ENCODE assay signal across 8 mouse cellular contexts in genomic region chr2:125507893-125508292, GRCm38 (mm10). TPM values are rescaled to one million over a fixed set of nuclear protein-coding genes. Genes with fewer than 3 reads are reported as not detected.
DNase-seq lines count a peak whose midpoint lies in the region; ATAC-seq and TF ChIP-seq lines count a peak whose summit lies in the region.

Gene Fbn1 (minus strand): TSS chr2:125507993.

- peak within 1 kb of the TSS; percentile 58 for H3K9ac ChIP-seq in intestine, postnatal 0 days (ENCODE audit: low read depth, low read length)
- H3K9ac ChIP-seq in stomach, embryonic 16.5 days (ENCODE audit: low read length) = peak within 1 kb of the TSS; percentile 79

- peak within 1 kb of the TSS; percentile 68 for H3K4me2 ChIP-seq in intestine, postnatal 0 days (replicated peaks; ENCODE audit: low read depth)
- peak within 1 kb of the TSS; percentile 61 for H3K4me2 ChIP-seq in stomach, embryonic 16.5 days (ENCODE audit: low read depth, low read length)

- H3K27me3 ChIP-seq in megakaryocyte, embryonic 14.5 days (replicated peaks) = peaks cover 82% of the 10 kb centered on the region
- peaks cover 29% of the 10 kb centered on the region for H3K27me3 ChIP-seq in intestine, postnatal 0 days (replicated peaks; ENCODE audit: control insufficient read depth, insufficient read depth, low read length)
- H3K27me3 ChIP-seq in stomach, embryonic 16.5 days (ENCODE audit: control insufficient read depth, insufficient read depth, low read length) = peaks cover 14% of the 10 kb centered on the region

- 85% methylated on average over 4 of the region's 4 CpGs for WGBS in intestine, postnatal 0 days
- 84% methylated on average over 4 of the region's 4 CpGs for WGBS in stomach, embryonic 16.5 days

- ATAC-seq in megakaryocyte, adult 5-6 weeks (ENCODE audit: poor library complexity, severe bottlenecking) = no peak
- ATAC-seq in intestine, postnatal 0 days = no peak
- ATAC-seq in stomach, embryonic 16.5 days (ENCODE audit: insufficient read depth, low FRiP score) = no peak

- H3K4me1 ChIP-seq in megakaryocyte, embryonic 14.5 days = peaks cover 32% of the 10 kb centered on the region
- no peaks in the 10 kb centered on the region for H3K4me1 ChIP-seq in intestine, postnatal 0 days (replicated peaks; ENCODE audit: control insufficient read depth, insufficient read depth, low read length)
- 0 out of 2 replicates have a peak, but pooled peaks cover 9% of the 10 kb centered on the region for H3K4me1 ChIP-seq in stomach, embryonic 16.5 days (ENCODE audit: control insufficient read depth, insufficient read depth, low read length)

- intact Hi-C loops in left cerebral cortex, postnatal 10 days (cut with DNase I) = no loop called here

- no peaks in the 10 kb centered on the region for H3K36me3 ChIP-seq in megakaryocyte, embryonic 14.5 days (replicated peaks; ENCODE audit: low read length)
- no peaks in the 10 kb centered on the region for H3K36me3 ChIP-seq in intestine, postnatal 0 days (ENCODE audit: control insufficient read depth, insufficient read depth)
- no peaks in the 10 kb centered on the region for H3K36me3 ChIP-seq in stomach, embryonic 16.5 days (ENCODE audit: control insufficient read depth, insufficient read depth, low read length)

- TF ChIP-seq CTCF in intestine, postnatal 0 days (IDR thresholded peaks at IDR 0.05; ENCODE audit: low read depth) = no peak

- H3K9me3 ChIP-seq in megakaryocyte, embryonic 14.5 days = no peaks in the 10 kb centered on the region
- no peaks in the 10 kb centered on the region for H3K9me3 ChIP-seq in intestine, postnatal 0 days (ENCODE audit: control insufficient read depth)
- no peaks in the 10 kb centered on the region for H3K9me3 ChIP-seq in stomach, embryonic 16.5 days (replicated peaks; ENCODE audit: control insufficient read depth, low read length)

- DNase-seq in gastrocnemius, postnatal 25 days = no peak
- no peak for DNase-seq in thymus, postnatal 14 days
- no peak for DNase-seq in kidney, adult 18-20 months
- no peak for DNase-seq in left cerebral cortex, postnatal 10 days (ENCODE audit: extremely low spot score in 1 of 2, low spot score in 2 of 2)

- peak within 1 kb of the TSS; percentile 71; the same call in 1 of the 2 replicates for H3K27ac ChIP-seq in intestine, postnatal 0 days (ENCODE audit: low read depth, low read length)
- peak within 1 kb of the TSS; percentile 94 for H3K27ac ChIP-seq in stomach, embryonic 16.5 days (ENCODE audit: low read length)

- H3K4me3 ChIP-seq in megakaryocyte, embryonic 14.5 days (replicated peaks) = peak within 1 kb of the TSS; percentile 72
- peak within 1 kb of the TSS; percentile 58 for H3K4me3 ChIP-seq in intestine, postnatal 0 days (ENCODE audit: low read depth, low read length)
- peak within 1 kb of the TSS; percentile 73 for H3K4me3 ChIP-seq in stomach, embryonic 16.5 days (replicated peaks; ENCODE audit: low read length)

RNA-seq across cellular contexts. Expression of gene Fbn1, which starts in this region (rescaled TPM):
- not detected in 2 replicates for polyA plus RNA-seq in megakaryocyte, embryonic 14.5 days (2012; ENCODE audit: insufficient read depth, low replicate concordance)
- 0.16 and 0.18 TPM in 2 replicates for total RNA-seq in megakaryocyte, adult 5-6 weeks (2015)
- 0.37 TPM in 2 replicates for total RNA-seq in megakaryocyte, adult 5-6 weeks (2017)
- total RNA-seq in gastrocnemius, postnatal 25 days (2021) = 10 to 100 TPM; 86.1 to 99.8 TPM
- polyA plus RNA-seq in intestine, postnatal 0 days (2015; fragmentation: Nextera tagmentation; extraction: Ambion mirVana) = 9.9 and 11.2 TPM in 2 replicates
- polyA plus RNA-seq in stomach, embryonic 16.5 days (2015; fragmentation: Nextera tagmentation; extraction: Ambion mirVana) = 31.3 and 33.7 TPM in 2 replicates
- 1 to 10 TPM; 9.5 to 9.7 TPM for total RNA-seq in left cerebral cortex, postnatal 10 days (2021)

Comparison
In these comparisons a context has a peak if more than half of its experiments do, and no peak if none do; other contexts are left out.
1. RNA of gene Fbn1 (total RNA-seq): 86.1 to 99.8 TPM in gastrocnemius, postnatal 25 days; 9.5 to 9.7 TPM in left cerebral cortex, postnatal 10 days and 0.16 to 0.37 TPM in megakaryocyte, adult 5-6 weeks; every median in the first group is over 4 times any median in the second.
2. Peak in every context shown above with its lines, with median percentiles within 50 percentile points of each other: H3K4me3 ChIP-seq.